Mouse (Mus musculus) cortical plate, adult 2 months (tissue): ENCODE measurements at regions not wholly inside any gene's neighbourhood (a gene's known extent, or its start where the extent isn't known, plus 50 kb on each side); places are given as distances from the start of the nearest gene placed in this dataset.

Experiments used
- CTCF ChIP-seq: fragments of 200-500 bp; IDR thresholded peaks from 2 replicates; pipeline ENCODE4 v1.5.1; 2011; ENCODE audit warnings: mild to moderate bottlenecking, control low read depth, low read length; ENCODE audit not compliant: insufficient read depth; ENCODE audit errors: extremely low read depth
- POLR2A ChIP-seq: fragments of 200-500 bp; IDR thresholded peaks from 2 replicates; pipeline ENCODE4 v1.6.1; 2011; ENCODE audit warnings: mild to moderate bottlenecking, low read length, control low read depth; ENCODE audit not compliant: insufficient read depth; ENCODE audit errors: extremely low read depth

- TF ChIP-seq POLR2A (no peak), CTCF (no peak)
These were observed 415.2 kb downstream of the Tmem132b start for GRCm38 (mm10) chr5:125946729-125947128.
